10 mouse cellular contexts compared by ENCODE assay signal in genomic region chr2:35625007-35625380, GRCm38 (mm10).
"Had no signal": no experiment of that assay in that cellular context is flagged by ENCODE, and none has a peak within 500 bp of the region (broad histone marks: within the 10 kb centered on the region; RNA-seq: fewer than 3 reads in every experiment).

No protein-coding gene starts in this region.

- H3K9me3 ChIP-seq: liver, embryonic 15.5 days; midbrain, embryonic 13.5 days had no signal

- H3K4me2 ChIP-seq: liver, embryonic 15.5 days; midbrain, embryonic 13.5 days had no signal

- H3K36me3 ChIP-seq: liver, embryonic 15.5 days; midbrain, embryonic 13.5 days had no signal

- DNase-seq: kidney, postnatal 36 days; layer of hippocampus, adult 9-11 months; layer of hippocampus, postnatal 36 days; lung, adult 2 months; lung, postnatal 36 days; right cerebral cortex, adult 18-20 months; right cerebral cortex, postnatal 25 days had no signal

- ATAC-seq: lung, postnatal 0 days; midbrain, embryonic 13.5 days had no signal

- H3K4me3 ChIP-seq: liver, embryonic 15.5 days; midbrain, embryonic 13.5 days had no signal

- H3K9ac ChIP-seq: liver, embryonic 15.5 days; midbrain, embryonic 13.5 days had no signal

- H3K27ac ChIP-seq: liver, embryonic 15.5 days; midbrain, embryonic 13.5 days had no signal
